Mouse (Mus musculus) ES-Bruce4 (cell line): ENCODE measurements around the gene Grrp1.

Experiments
- CTCF ChIP-seq: IDR thresholded peaks from one replicate; pipeline ENCODE4 v1.8.1; 2011; ENCODE audit warnings: low read depth, low read length
- POLR2A ChIP-seq: IDR thresholded peaks from one replicate; pipeline ENCODE4 v1.8.1; 2011; ENCODE audit warnings: low read length; ENCODE audit not compliant: insufficient read depth

GRCm38 (mm10) chr4:134234876-134235275 is 19.0 kb downstream of the Grrp1 start:
- no peak for TF ChIP-seq CTCF
- TF ChIP-seq POLR2A: no peak
